9 mouse cellular contexts compared by ENCODE assay signal in genomic region chr2:119298330-119298729, GRCm38 (mm10). TPM values are rescaled to one million over a fixed set of nuclear protein-coding genes. Genes with fewer than 3 reads are reported as not detected.
DNase-seq lines count a peak whose midpoint lies in the region; ATAC-seq and TF ChIP-seq lines count a peak whose summit lies in the region.
"Had no signal": no experiment of that assay in that cellular context is flagged by ENCODE, and none has a peak within 500 bp of the region (broad histone marks: within the 10 kb centered on the region; RNA-seq: fewer than 3 reads in every experiment).

No protein-coding gene starts in this region.

- H3K27me3 ChIP-seq in kidney, adult 2 months (replicated peaks; ENCODE audit: control insufficient read depth, insufficient read depth, low read length) = no peaks in the 10 kb centered on the region
- H3K27me3 ChIP-seq in lung, embryonic 14.5 days (ENCODE audit: insufficient read depth, low read length) = no peaks in the 10 kb centered on the region

- ATAC-seq in lung, embryonic 14.5 days (ENCODE audit: insufficient read depth) = no peak

- no peak overlapping the region for H3K9ac ChIP-seq in lung, embryonic 14.5 days

- no peaks in the 10 kb centered on the region for H3K9me3 ChIP-seq in lung, embryonic 14.5 days (ENCODE audit: low read depth, low read length)

- H3K36me3 ChIP-seq in kidney, adult 2 months (ENCODE audit: control insufficient read depth, insufficient read depth, low read length) = no peaks in the 10 kb centered on the region; the same call in none of the 2 replicates
- H3K36me3 ChIP-seq in lung, embryonic 14.5 days (ENCODE audit: insufficient read depth) = peaks cover 58% of the 10 kb centered on the region

- DNase-seq in ovary, postnatal 36 days (ENCODE audit: low spot score) = peak; percentile 64
- no peak for DNase-seq in ovary, adult 18-20 months (ENCODE audit: low spot score)
- DNase-seq in adrenal gland, adult 2 months = peak; percentile 75
- peak; percentile 79 for DNase-seq in embryo, embryonic 10 days (ENCODE audit: low spot score)
- peak; percentile 85 for DNase-seq in kidney, adult 2 months
- DNase-seq in lung, embryonic 14.5 days = peak; percentile 86
- DNase-seq in spleen, postnatal 14 days (ENCODE audit: low spot score in 2 of 2) = peak; percentile 39 to 49
- DNase-seq in urinary bladder, postnatal 10 days (ENCODE audit: low spot score) = no peak

- H3K27ac ChIP-seq in kidney, adult 2 months (ENCODE audit: insufficient read depth, low read depth, low read length) = no peak overlapping the region
- H3K27ac ChIP-seq in lung, embryonic 14.5 days (ENCODE audit: low read depth) = no peak overlapping the region; the same call in 1 of the 2 replicates

- H3K4me2 ChIP-seq in lung, embryonic 14.5 days = no peak overlapping the region

- peak; percentile 90 for TF ChIP-seq CTCF in kidney, adult 2 months (conservative IDR thresholded peaks at IDR 0.05; ENCODE audit: insufficient read depth, insufficient read length, low read depth, low read length)
- TF ChIP-seq CTCF in lung, embryonic 14.5 days (IDR thresholded peaks at IDR 0.05; ENCODE audit: low read depth) = peak; percentile 79

- H3K4me1 ChIP-seq in kidney, adult 2 months (ENCODE audit: control insufficient read depth, insufficient read depth, low read length) = peaks cover 7% of the 10 kb centered on the region; the same call in 1 of the 2 replicates
- peaks cover 8% of the 10 kb centered on the region for H3K4me1 ChIP-seq in lung, embryonic 14.5 days (ENCODE audit: insufficient read depth)

- TF ChIP-seq POLR2A in kidney, adult 2 months (IDR thresholded peaks at IDR 0.05; ENCODE audit: low read depth, low read length) = no peak

- no peak overlapping the region for H3K4me3 ChIP-seq in kidney, adult 2 months (ENCODE audit: insufficient read depth, low read depth, low read length)
- no peak overlapping the region for H3K4me3 ChIP-seq in lung, embryonic 14.5 days (ENCODE audit: low read depth, low read length)

- WGBS in kidney, adult 2 months = 27% methylated on average over 5 of the region's 5 CpGs
- 40% methylated on average over 5 of the region's 5 CpGs for WGBS in lung, embryonic 14.5 days

RNA-seq across cellular contexts. Expression of gene Vps18, which starts 9.8 kb away (rescaled TPM):
- total RNA-seq in adrenal gland, adult 2 months (2021) = 10 to 100 TPM; 21.2 to 22.0 TPM
- polyA plus RNA-seq in adrenal gland, adult 2 months (2012; rRNA removed) = 27.6 and 30.1 TPM in 2 replicates
- polyA plus RNA-seq in kidney, adult 2 months (2012; rRNA removed) = 24.0 and 27.4 TPM in 2 replicates
- polyA plus RNA-seq in lung, embryonic 14.5 days (2014; fragmentation: Nextera tagmentation; extraction: Ambion mirVana) = 15.9 and 17.5 TPM in 2 replicates

RNA-seq across cellular contexts. Expression of gene Dll4, which starts 27.3 kb away (rescaled TPM):
- total RNA-seq in adrenal gland, adult 2 months (2021) = 1 to 10 TPM; 5.8 to 9.8 TPM
- polyA plus RNA-seq in adrenal gland, adult 2 months (2012; rRNA removed) = 14.9 and 16.0 TPM in 2 replicates
- 14.6 and 15.9 TPM in 2 replicates for polyA plus RNA-seq in kidney, adult 2 months (2012; rRNA removed)
- polyA plus RNA-seq in lung, embryonic 14.5 days (2014; fragmentation: Nextera tagmentation; extraction: Ambion mirVana) = 8.1 and 10.0 TPM in 2 replicates

RNA-seq across cellular contexts. Expression of gene Rhov, which starts 27.3 kb away (rescaled TPM):
- total RNA-seq in adrenal gland, adult 2 months (2021) = 1 to 10 TPM in 1 of 2 experiments, under 1 TPM in 1; 0.23 to 2.2 TPM
- 0.34 and 0.91 TPM in 2 replicates for polyA plus RNA-seq in adrenal gland, adult 2 months (2012; rRNA removed)
- 5.9 and 7.8 TPM in 2 replicates for polyA plus RNA-seq in kidney, adult 2 months (2012; rRNA removed)
- polyA plus RNA-seq in lung, embryonic 14.5 days (2014; fragmentation: Nextera tagmentation; extraction: Ambion mirVana) = 0.11 and 0.24 TPM in 2 replicates
- total RNA-seq: gastrocnemius, adult 8-10 months had no signal

RNA-seq across cellular contexts. Expression of gene Chac1, which starts 52.7 kb away (rescaled TPM):
- total RNA-seq in adrenal gland, adult 2 months (2021) = 10 to 100 TPM in 1 of 2 experiments, 1 to 10 TPM in 1; 3.1 to 28.4 TPM
- polyA plus RNA-seq in adrenal gland, adult 2 months (2012; rRNA removed) = 12.8 and 21.4 TPM in 2 replicates
- 2.0 and 2.2 TPM in 2 replicates for polyA plus RNA-seq in kidney, adult 2 months (2012; rRNA removed)
- polyA plus RNA-seq in lung, embryonic 14.5 days (2014; fragmentation: Nextera tagmentation; extraction: Ambion mirVana) = 0.64 and 0.70 TPM in 2 replicates

Comparison
In these comparisons a context has a peak if more than half of its experiments do, and no peak if none do; other contexts are left out.
1. DNase-seq: peak in ovary, postnatal 36 days (single experiment), adrenal gland, adult 2 months (single experiment), embryo, embryonic 10 days (single experiment), kidney, adult 2 months (single experiment), lung, embryonic 14.5 days (single experiment) and spleen, postnatal 14 days (2 of 2); none in ovary, adult 18-20 months (single experiment) and urinary bladder, postnatal 10 days (single experiment).